Mouse (Mus musculus) neural tube, embryonic 12.5 days (tissue): ENCODE measurements at regions not wholly inside any gene's neighbourhood (a gene's known extent, or its start where the extent isn't known, plus 50 kb on each side); places are given as distances from the start of the nearest gene placed in this dataset.

Source experiments
- ATAC-seq: fragments of 200-750 bp; cut with Nextera tagmentation; 2 replicates; pipeline ENCODE4 v1.8.0; 2017; ENCODE audit warnings: low read depth, mild to moderate bottlenecking, moderate TSS enrichment, moderate library complexity; ENCODE audit not compliant: low FRiP score
- H3K27ac ChIP-seq: fragments of 300-500 bp; sonication (generic); 2 replicates; pipeline ENCODE4 v1.5.1; 2016
- H3K27me3 ChIP-seq: fragments of 300-500 bp; sonication (generic); replicated peaks from 2 replicates; pipeline ENCODE4 v1.6.1; 2016; ENCODE audit warnings: mild to moderate bottlenecking
- H3K36me3 ChIP-seq: fragments of 300-500 bp; sonication (generic); 2 replicates; pipeline ENCODE4 v1.6.1; 2016; ENCODE audit warnings: mild to moderate bottlenecking
- H3K4me1 ChIP-seq: fragments of 300-500 bp; sonication (generic); 2 replicates; pipeline ENCODE4 v1.6.1; 2016
- H3K4me2 ChIP-seq: fragments of 300-500 bp; sonication (generic); replicated peaks from 2 replicates; pipeline ENCODE4 v1.6.1; 2016; ENCODE audit warnings: mild to moderate bottlenecking
- H3K4me3 ChIP-seq: fragments of 300-500 bp; sonication (generic); 2 replicates; pipeline ENCODE4 v1.5.1; 2016
- H3K9ac ChIP-seq: fragments of 300-500 bp; sonication (generic); 2 replicates; pipeline ENCODE4 v1.6.1; 2016; ENCODE audit warnings: mild to moderate bottlenecking
- H3K9me3 ChIP-seq: fragments of 300-500 bp; sonication (generic); 2 replicates; pipeline ENCODE4 v1.6.1; 2016; ENCODE audit warnings: mild to moderate bottlenecking
- WGBS: fragments of 180-500 bp; shearing (Covaris S2); methylation state at CpG from one replicate; pipeline ENCODE4 v1.1.7; 2016; 5-methylcytosine and 5-hydroxymethylcytosine counted together

- ATAC-seq, result peak; percentile 82
- Histone ChIP-seq H3K4me2 (no peak overlapping the region), H3K9ac (no peak overlapping the region), H3K36me3 (no peaks in the 10 kb centered on the region), H3K4me1 (no peaks in the 10 kb centered on the region), H3K27ac (no peak overlapping the region), H3K27me3 (no peaks in the 10 kb centered on the region), H3K9me3 (no peaks in the 10 kb centered on the region), H3K4me3 (no peak overlapping the region)
- WGBS, result 11% methylated on average over 2 of the region's 2 CpGs
Observed at GRCm38 (mm10) chr12:14088960-14089359, 62.9 kb downstream of the Fam84a start.

GRCm38 (mm10) chr12:14082771-14083170 lies 69.1 kb downstream of the Fam84a start:
- WGBS, result 91% methylated on average over 3 of the region's 3 CpGs

GRCm38 (mm10) chr12:14079892-14080291 lies 72.0 kb downstream of the Fam84a start:
- no peak overlapping the region for H3K4me2 ChIP-seq
- no peak overlapping the region for H3K4me3 ChIP-seq
- WGBS, result 81% methylated on average over 1 of the region's 1 CpGs
- no peaks in the 10 kb centered on the region for H3K4me1 ChIP-seq
- no peaks in the 10 kb centered on the region for H3K9me3 ChIP-seq
- no peaks in the 10 kb centered on the region for H3K36me3 ChIP-seq
- no peak overlapping the region for H3K9ac ChIP-seq
- no peaks in the 10 kb centered on the region for H3K27me3 ChIP-seq
- ATAC-seq, result no peak
- no peak overlapping the region for H3K27ac ChIP-seq

More at GRCm38 (mm10) chr12:14082771-14083170, 69.1 kb downstream of the Fam84a start:
- Histone ChIP-seq H3K4me2 (no peak overlapping the region), H3K27me3 (no peaks in the 10 kb centered on the region), H3K27ac (no peak overlapping the region), H3K9ac (no peak overlapping the region), H3K9me3 (no peaks in the 10 kb centered on the region), H3K4me3 (no peak overlapping the region), H3K36me3 (no peaks in the 10 kb centered on the region), H3K4me1 (no peaks in the 10 kb centered on the region)
- no peak for ATAC-seq

- Histone ChIP-seq H3K4me2 (no peak overlapping the region), H3K9me3 (no peaks in the 10 kb centered on the region), H3K4me1 (no peaks in the 10 kb centered on the region), H3K27me3 (no peaks in the 10 kb centered on the region), H3K4me3 (no peak overlapping the region), H3K36me3 (no peaks in the 10 kb centered on the region), H3K27ac (no peak overlapping the region), H3K9ac (no peak overlapping the region)
- no peak for ATAC-seq
- 82% methylated on average over 4 of the region's 4 CpGs for WGBS
Observed at GRCm38 (mm10) chr12:14069049-14069448, 82.8 kb downstream of the Fam84a start.

- Histone ChIP-seq H3K9ac (no peak overlapping the region), H3K4me2 (no peak overlapping the region), H3K27ac (no peak overlapping the region), H3K36me3 (no peaks in the 10 kb centered on the region), H3K27me3 (no peaks in the 10 kb centered on the region), H3K9me3 (no peaks in the 10 kb centered on the region), H3K4me3 (no peak overlapping the region), H3K4me1 (no peaks in the 10 kb centered on the region)
- 75% methylated on average over 3 of the region's 3 CpGs for WGBS
- no peak for ATAC-seq
Observed at GRCm38 (mm10) chr12:14065401-14065800, 86.5 kb downstream of the Fam84a start.

DNA sequence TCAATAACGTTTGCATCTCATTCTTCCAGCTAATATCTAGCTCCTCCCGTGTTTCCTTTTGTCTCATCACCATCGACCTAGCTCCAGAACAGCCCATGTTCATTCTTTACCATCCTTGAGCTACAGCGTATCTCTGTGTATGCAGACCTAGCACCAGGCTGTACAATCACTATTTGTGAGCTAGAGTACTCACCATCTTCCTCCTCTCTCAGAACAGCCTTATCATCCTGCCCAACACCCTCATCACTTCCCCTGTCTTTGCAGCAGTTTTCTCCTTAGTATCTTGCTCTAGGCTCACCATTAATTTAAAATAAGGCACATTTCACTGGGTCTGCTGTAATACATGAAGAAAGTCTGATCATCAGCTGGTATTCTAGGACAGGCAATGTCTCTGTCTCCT lies 88.6 kb downstream of the Fam84a start:
- WGBS, result 84% methylated on average over 4 of the region's 4 CpGs

DNA sequence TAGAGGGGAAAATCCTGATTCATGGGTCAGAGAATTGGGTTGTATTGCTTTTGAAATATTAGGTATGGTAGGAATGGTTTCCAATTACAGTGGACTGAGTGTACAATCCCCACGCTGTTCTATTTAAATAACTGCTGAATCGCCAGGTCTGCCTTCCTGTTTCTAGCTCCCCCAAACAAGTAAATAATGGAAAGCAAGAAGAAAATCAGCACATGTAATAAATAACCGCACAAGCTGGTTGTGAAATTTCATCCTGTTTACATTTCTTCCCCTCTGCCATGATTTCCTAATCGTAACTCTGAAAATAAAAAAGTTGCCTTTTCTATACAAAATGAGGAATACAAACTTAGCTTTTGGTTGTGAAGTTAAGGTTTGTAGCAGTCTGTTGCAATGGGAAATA lies 95.7 kb downstream of the Fam84a start:
- no peak overlapping the region for H3K4me3 ChIP-seq
- no peaks in the 10 kb centered on the region for H3K9me3 ChIP-seq
- H3K27me3 ChIP-seq, result no peaks in the 10 kb centered on the region
- H3K9ac ChIP-seq, result no peak overlapping the region
- H3K27ac ChIP-seq, result no peak overlapping the region
- ATAC-seq, result no peak
- H3K4me1 ChIP-seq, result no peaks in the 10 kb centered on the region
- 80% methylated on average over 4 of the region's 4 CpGs for WGBS
- H3K4me2 ChIP-seq, result no peak overlapping the region
- H3K36me3 ChIP-seq, result no peaks in the 10 kb centered on the region

More for the DNA sequence above, 88.6 kb downstream of the Fam84a start:
- no peak overlapping the region for H3K9ac ChIP-seq
- no peaks in the 10 kb centered on the region for H3K9me3 ChIP-seq
- H3K4me1 ChIP-seq, result no peaks in the 10 kb centered on the region
- H3K27ac ChIP-seq, result no peak overlapping the region
- no peaks in the 10 kb centered on the region for H3K27me3 ChIP-seq
- ATAC-seq, result no peak
- H3K36me3 ChIP-seq, result no peaks in the 10 kb centered on the region
- no peak overlapping the region for H3K4me3 ChIP-seq
- H3K4me2 ChIP-seq, result no peak overlapping the region

DNA sequence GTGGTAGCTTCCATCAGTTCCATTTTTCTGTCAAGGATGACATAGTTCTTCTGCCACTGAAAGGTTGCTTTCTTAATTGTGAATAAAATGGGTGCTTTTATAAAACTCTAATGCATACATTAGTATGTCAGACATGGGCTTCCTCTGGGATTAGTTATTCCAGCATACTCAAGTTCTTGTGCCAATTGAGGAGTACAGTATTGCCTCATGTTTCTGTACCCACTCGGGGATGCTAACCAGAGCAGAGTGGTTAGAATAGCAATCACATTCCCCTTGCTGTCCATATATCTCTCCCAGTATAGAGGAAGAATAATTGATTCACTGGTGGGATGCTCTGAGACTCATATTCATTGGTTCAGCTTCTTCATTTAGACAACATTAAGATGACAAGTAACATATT lies 119.5 kb downstream of the Fam84a start:
- H3K27ac ChIP-seq, result no peak overlapping the region
- no peak for ATAC-seq
- H3K4me3 ChIP-seq, result no peak overlapping the region
- H3K4me2 ChIP-seq, result no peak overlapping the region
- H3K27me3 ChIP-seq, result no peaks in the 10 kb centered on the region
- H3K36me3 ChIP-seq, result no peaks in the 10 kb centered on the region
- no peaks in the 10 kb centered on the region for H3K4me1 ChIP-seq
- no peaks in the 10 kb centered on the region for H3K9me3 ChIP-seq
- 87% methylated on average over 1 of the region's 1 CpGs for WGBS
- no peak overlapping the region for H3K9ac ChIP-seq

GRCm38 (mm10) chr12:14015271-14015670 lies 136.6 kb downstream of the Fam84a start:
- Histone ChIP-seq H3K27me3 (no peaks in the 10 kb centered on the region), H3K4me3 (no peak overlapping the region), H3K9ac (no peak overlapping the region), H3K36me3 (no peaks in the 10 kb centered on the region), H3K4me2 (no peak overlapping the region), H3K4me1 (no peaks in the 10 kb centered on the region), H3K9me3 (no peaks in the 10 kb centered on the region), H3K27ac (no peak overlapping the region)
- no peak for ATAC-seq

DNA sequence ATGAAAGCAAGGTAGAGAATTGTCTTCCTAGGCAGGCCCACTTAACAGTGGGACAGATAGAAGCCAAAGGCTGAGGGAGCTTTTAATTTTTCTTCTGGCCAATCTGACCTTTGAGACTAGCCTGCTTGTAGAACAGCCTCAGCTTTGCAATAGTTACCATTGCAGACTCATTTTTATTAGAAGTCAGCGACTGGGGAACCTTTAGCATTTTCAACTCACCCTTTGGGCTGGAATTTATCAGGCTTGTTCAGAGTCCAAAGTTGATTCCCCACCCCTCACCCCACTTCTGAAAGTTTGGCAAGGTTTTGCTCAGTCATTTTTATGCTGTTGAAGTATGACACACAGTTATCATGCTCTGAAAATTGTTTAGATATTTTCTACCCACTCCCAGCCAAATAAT lies 145.9 kb downstream of the Fam84a start:
- no peak overlapping the region for H3K4me2 ChIP-seq
- no peak overlapping the region for H3K4me3 ChIP-seq
- H3K4me1 ChIP-seq, result no peaks in the 10 kb centered on the region
- H3K36me3 ChIP-seq, result no peaks in the 10 kb centered on the region
- no peaks in the 10 kb centered on the region for H3K27me3 ChIP-seq
- H3K27ac ChIP-seq, result no peak overlapping the region
- ATAC-seq, result no peak
- no peak overlapping the region for H3K9ac ChIP-seq
- 78% methylated on average over 1 of the region's 1 CpGs for WGBS
- H3K9me3 ChIP-seq, result no peaks in the 10 kb centered on the region

DNA sequence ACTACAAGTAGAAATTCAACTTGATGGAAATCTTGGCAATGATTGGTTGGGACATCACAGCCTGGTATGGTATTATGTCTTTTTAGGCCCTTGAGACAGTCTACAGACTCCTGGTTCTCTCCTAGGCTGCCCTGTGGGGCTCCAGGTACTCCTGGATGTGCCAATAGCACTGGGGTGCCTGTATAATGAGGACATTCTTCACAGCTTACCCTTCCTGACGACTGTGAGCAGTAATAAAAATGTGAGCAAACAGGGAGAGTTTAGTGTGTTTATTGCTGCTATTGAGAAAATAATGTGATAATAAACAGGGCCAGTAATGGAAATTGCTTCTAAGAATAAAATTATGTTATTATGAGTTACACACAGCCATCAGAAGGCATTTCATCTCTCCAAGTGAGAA lies 150.2 kb downstream of the Fam84a start:
- H3K4me3 ChIP-seq, result no peak overlapping the region
- 35% methylated on average over 1 of the region's 1 CpGs for WGBS
- no peaks in the 10 kb centered on the region for H3K27me3 ChIP-seq
- no peak overlapping the region for H3K27ac ChIP-seq
- no peak for ATAC-seq
- H3K9me3 ChIP-seq, result no peaks in the 10 kb centered on the region
- H3K9ac ChIP-seq, result no peak overlapping the region
- no peaks in the 10 kb centered on the region for H3K4me1 ChIP-seq
- no peak overlapping the region for H3K4me2 ChIP-seq
- H3K36me3 ChIP-seq, result no peaks in the 10 kb centered on the region

GRCm38 (mm10) chr12:13984396-13984776 lies 167.5 kb downstream of the Fam84a start:
- Histone ChIP-seq H3K27ac (no peak overlapping the region), H3K9me3 (no peaks in the 10 kb centered on the region), H3K9ac (no peak overlapping the region), H3K36me3 (no peaks in the 10 kb centered on the region), H3K4me2 (no peak overlapping the region), H3K4me1 (no peaks in the 10 kb centered on the region), H3K27me3 (no peaks in the 10 kb centered on the region), H3K4me3 (no peak overlapping the region)
- 46% methylated on average over 1 of the region's 1 CpGs for WGBS
- 0 out of 2 replicates have a peak, but pooled peaks have one; percentile 17 for ATAC-seq

DNA sequence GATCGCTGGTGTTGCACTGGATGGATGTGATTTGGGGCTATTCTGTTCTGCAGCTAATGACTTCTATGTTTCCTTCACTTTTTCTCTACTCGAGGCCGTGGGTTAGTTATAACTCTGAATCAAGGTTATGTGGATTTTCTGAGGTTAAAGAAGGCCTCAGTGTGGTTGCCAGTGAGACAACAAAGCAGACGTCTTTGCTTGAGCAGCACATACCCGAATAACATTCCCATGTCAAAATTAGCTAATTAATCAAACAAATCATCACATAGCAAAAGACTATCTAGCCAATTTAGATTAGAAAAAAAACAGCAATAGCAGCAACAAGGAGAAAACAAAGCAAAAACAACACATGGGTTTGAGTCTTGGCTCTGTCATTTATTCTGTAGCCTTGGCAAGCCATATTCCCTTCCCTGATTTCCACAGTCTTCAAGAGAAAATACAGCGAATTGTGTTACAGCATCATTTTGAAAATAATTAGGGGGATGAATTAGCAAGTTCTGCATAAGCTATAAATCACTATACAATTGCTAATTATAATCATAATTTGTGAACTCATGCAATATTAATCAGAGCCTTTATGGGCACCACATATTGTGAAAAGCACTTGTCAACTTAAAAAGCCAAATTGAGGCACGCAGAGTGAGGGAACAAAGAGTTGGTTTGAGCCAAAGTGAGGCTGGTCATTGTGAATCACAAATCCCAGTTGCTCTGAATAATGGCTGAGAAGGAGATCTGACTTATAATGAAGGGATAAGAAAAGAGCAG lies 168.0 kb downstream of the Fam84a start:
- Histone ChIP-seq H3K27ac (no peak overlapping the region), H3K4me3 (no peak overlapping the region), H3K36me3 (no peaks in the 10 kb centered on the region), H3K9ac (no peak overlapping the region), H3K27me3 (no peaks in the 10 kb centered on the region), H3K4me2 (no peak overlapping the region), H3K9me3 (no peaks in the 10 kb centered on the region), H3K4me1 (no peaks in the 10 kb centered on the region)
- WGBS, result 39% methylated on average over 7 of the region's 7 CpGs
- ATAC-seq, result peak; percentile 57
